Mouse (Mus musculus) lung, adult 2 months (tissue): Measurements from ENCODE around the gene Dync1h1.

Experiments used
- CTCF ChIP-seq: fragments of 200-500 bp; IDR thresholded peaks from 2 replicates; pipeline ENCODE4 v1.5.1; 2011; ENCODE audit warnings: mild to moderate bottlenecking, low read length, control low read depth; ENCODE audit not compliant: insufficient read depth
- POLR2A ChIP-seq: fragments of 200-500 bp; IDR thresholded peaks from 2 replicates; pipeline ENCODE4 v1.6.1; 2011; ENCODE audit warnings: low read depth, mild to moderate bottlenecking, control low read depth, low read length, borderline replicate concordance; ENCODE audit errors: extremely low read depth

- TF ChIP-seq CTCF, result no peak
- no peak for TF ChIP-seq POLR2A
These were observed 49.1 kb upstream of the Dync1h1 start for GRCm38 (mm10) chr12:110552113-110552512.
